Comparison of ENCODE assay signal across 8 mouse cellular contexts in the genomic region with DNA sequence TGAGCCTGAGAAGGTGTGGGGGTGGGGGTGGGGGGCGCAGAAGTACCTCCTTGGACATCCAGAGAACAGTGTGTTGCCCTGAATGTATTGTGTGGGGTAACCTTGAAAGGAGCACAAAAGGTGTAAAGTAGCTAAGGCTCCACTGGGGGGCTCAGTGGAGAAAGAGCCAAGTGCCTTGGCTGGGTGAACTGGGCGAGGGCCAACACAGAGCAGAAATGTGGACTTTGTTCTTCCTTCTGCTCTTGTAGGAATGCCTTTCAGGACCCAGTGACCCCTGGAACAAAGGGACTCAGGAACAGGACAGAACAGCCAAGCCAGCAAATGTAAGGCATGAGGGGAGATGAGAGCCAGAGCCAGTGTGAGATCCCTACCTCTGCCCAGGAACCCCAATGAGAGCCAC. TPM values are rescaled to one million over a fixed set of nuclear protein-coding genes. Genes with fewer than 3 reads are reported as not detected.
DNase-seq lines count a peak whose midpoint lies in the region; ATAC-seq and TF ChIP-seq lines count a peak whose summit lies in the region.

No protein-coding gene starts in this region.

- intact Hi-C loops in left cerebral cortex, postnatal 14 days (cut with DNase I): no loop called here
- intact Hi-C loops in heart, postnatal 10 days (cut with DNase I): no loop called here

- TF ChIP-seq CTCF in liver, adult 2 months (IDR thresholded peaks at IDR 0.05; ENCODE audit: low read depth, low read length): 0 out of 2 replicates have a peak, but pooled peaks have one; percentile 14
- TF ChIP-seq CTCF in olfactory bulb, adult 2 months (IDR thresholded peaks at IDR 0.05; ENCODE audit: insufficient read depth, low read depth, low read length): peak; percentile 18; the same call in 1 of the 2 replicates

- H3K36me3 ChIP-seq in liver, adult 2 months (ENCODE audit: control insufficient read depth, insufficient read depth, low read length): no peaks in the 10 kb centered on the region

- H3K79me2 ChIP-seq in liver, adult 2 months (ENCODE audit: control insufficient read depth, insufficient read depth, low read length): no peaks in the 10 kb centered on the region

- H3K4me1 ChIP-seq in liver, adult 2 months (ENCODE audit: control insufficient read depth, insufficient read depth, low read length): no peaks in the 10 kb centered on the region
- peaks cover 15% of the 10 kb centered on the region for H3K4me1 ChIP-seq in olfactory bulb, adult 2 months (ENCODE audit: control insufficient read depth, insufficient read depth, low read length)

- no peaks in the 10 kb centered on the region for H3K27me3 ChIP-seq in liver, adult 2 months (ENCODE audit: control insufficient read depth, insufficient read depth, low read length)

- no peak for TF ChIP-seq POLR2A in liver, adult 2 months (IDR thresholded peaks at IDR 0.05; ENCODE audit: extremely low read depth, insufficient read depth, low read length)
- no peak for TF ChIP-seq POLR2A in olfactory bulb, adult 2 months (IDR thresholded peaks at IDR 0.05; ENCODE audit: insufficient read depth, low read depth, low read length)

- ATAC-seq in common myeloid progenitor, adult 5-6 weeks (replicated peaks; ENCODE audit: low read depth, poor library complexity, severe bottlenecking): peak; percentile 65

- peak overlapping the region; percentile 2; the same call in 1 of the 2 replicates for H3K27ac ChIP-seq in liver, adult 2 months (replicated peaks; ENCODE audit: insufficient read depth, low read depth, low read length)
- peak overlapping the region; percentile 53; the same call in 1 of the 2 replicates for H3K27ac ChIP-seq in olfactory bulb, adult 2 months (ENCODE audit: insufficient read depth, low read depth, low read length)

- 78% methylated on average over 2 of the region's 2 CpGs for WGBS in liver, adult 2 months
- WGBS in olfactory bulb, adult 2 months: 50% methylated on average over 2 of the region's 2 CpGs

- DNase-seq in liver, adult 2 months (ENCODE audit: extremely low read depth, low read depth, low spot score): peak; percentile 37
- DNase-seq in liver: no peak
- DNase-seq in kidney, adult 8-10 months: peak; percentile 90
- no peak for DNase-seq in spleen, postnatal 36 days (ENCODE audit: low spot score in 2 of 2)
- no peak for DNase-seq in left cerebral cortex, postnatal 14 days (ENCODE audit: low spot score in 2 of 2)
- DNase-seq in heart, postnatal 10 days: no peak

- no peak overlapping the region for H3K9ac ChIP-seq in liver, adult 2 months (ENCODE audit: low read depth, low read length)

- H3K4me3 ChIP-seq in liver, adult 2 months (ENCODE audit: insufficient read depth, low read depth, low read length): no peak overlapping the region
- H3K4me3 ChIP-seq in olfactory bulb, adult 2 months (ENCODE audit: insufficient read depth, low read depth, low read length): no peak overlapping the region

RNA-seq across cellular contexts. Expression of a gene that starts 15.4 kb away (rescaled TPM):
- 0.18 and 0.20 TPM in 2 replicates for total RNA-seq in liver, adult 2 months (2014; rRNA removed)
- 0.48 and 0.62 TPM in 2 replicates for polyA plus RNA-seq in liver, adult 2 months (2012; rRNA removed)
- total RNA-seq in common myeloid progenitor, adult 5-6 weeks (2017): 0.87 and 1.1 TPM in 2 replicates
- polyA plus RNA-seq in olfactory bulb, adult 2 months (2012; ENCODE audit: insufficient read depth, insufficient read length, low replicate concordance, missing spikeins): not detected in 2 replicates
- 1 to 10 TPM; 3.8 to 3.9 TPM for total RNA-seq in left cerebral cortex, postnatal 14 days (2021)
- total RNA-seq in heart, postnatal 10 days (2021): 1 to 10 TPM; 2.1 to 2.6 TPM

RNA-seq across cellular contexts. Expression of a gene that starts 31.7 kb away (rescaled TPM):
- 0.83 and 1.3 TPM in 2 replicates for total RNA-seq in liver, adult 2 months (2014; rRNA removed)
- 3.3 and 5.5 TPM in 2 replicates for polyA plus RNA-seq in liver, adult 2 months (2012; rRNA removed)
- 3.4 and 6.7 TPM in 2 replicates for total RNA-seq in common myeloid progenitor, adult 5-6 weeks (2017)
- polyA plus RNA-seq in olfactory bulb, adult 2 months (2012; ENCODE audit: insufficient read depth, insufficient read length, low replicate concordance, missing spikeins): not detected in 2 replicates
- 1 to 10 TPM; 5.0 to 6.8 TPM for total RNA-seq in left cerebral cortex, postnatal 14 days (2021)
- 1 to 10 TPM; 5.7 to 7.3 TPM for total RNA-seq in heart, postnatal 10 days (2021)

Comparison
In these comparisons a context has a peak if more than half of its experiments do, and no peak if none do; other contexts are left out.
1. DNase-seq: peak in liver, adult 2 months (single experiment) and kidney, adult 8-10 months (2 of 2); none in liver (single experiment), spleen, postnatal 36 days (0 of 2), left cerebral cortex, postnatal 14 days (0 of 2) and heart, postnatal 10 days (0 of 2).